17 mouse cellular contexts compared by ENCODE assay signal in the genomic region with DNA sequence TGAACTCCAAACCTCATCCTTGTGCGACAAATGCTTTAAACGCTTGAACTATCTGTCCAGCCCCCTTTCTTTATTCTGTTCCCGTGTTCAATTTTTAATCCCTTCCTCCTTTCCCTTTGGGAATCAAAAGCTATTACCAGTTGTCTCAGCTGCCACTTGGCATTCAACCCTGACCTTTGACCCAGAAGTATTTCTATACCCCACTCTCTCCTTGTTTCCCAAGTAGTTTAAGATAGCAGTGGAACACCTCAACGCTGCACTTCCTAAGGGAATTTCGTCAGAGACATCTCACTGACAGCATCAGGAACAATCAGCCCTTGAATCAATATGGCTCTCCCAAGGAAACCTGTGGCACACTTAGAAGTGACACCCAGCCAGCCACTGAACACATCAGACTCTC.
DNase-seq lines count a peak whose midpoint lies in the region; ATAC-seq lines count a peak whose summit lies in the region.
"Had no signal": no experiment of that assay in that cellular context is flagged by ENCODE, and none has a peak within 500 bp of the region (broad histone marks: within the 10 kb centered on the region; RNA-seq: fewer than 3 reads in every experiment).

No protein-coding gene starts in this region.

- H3K9me3 ChIP-seq in embryonic facial prominence, embryonic 11.5 days (replicated peaks; ENCODE audit: control insufficient read depth, low read length) = no peaks in the 10 kb centered on the region
- H3K9me3 ChIP-seq in embryonic facial prominence, embryonic 10.5 days = no peaks in the 10 kb centered on the region
- H3K9me3 ChIP-seq: forebrain, embryonic 13.5 days; heart, embryonic 13.5 days; hindbrain, embryonic 13.5 days had no signal

- WGBS in embryonic facial prominence, embryonic 11.5 days = 41% methylated on average over 5 of the region's 5 CpGs
- 54% methylated on average over 5 of the region's 5 CpGs for WGBS in embryonic facial prominence, embryonic 10.5 days

- ATAC-seq in embryonic facial prominence, embryonic 11.5 days (replicated peaks; ENCODE audit: insufficient number of reproducible peaks, low FRiP score, low TSS enrichment, low read depth) = 0 out of 2 replicates have a peak, but pooled peaks have one; percentile 44
- ATAC-seq: forebrain, embryonic 13.5 days; forebrain, postnatal 0 days; intestine, embryonic 16.5 days had no signal

- no peak overlapping the region for H3K4me2 ChIP-seq in embryonic facial prominence, embryonic 11.5 days (ENCODE audit: low read depth, low read length)
- H3K4me2 ChIP-seq: forebrain, embryonic 13.5 days; heart, embryonic 13.5 days; hindbrain, embryonic 13.5 days had no signal

- H3K27ac ChIP-seq in embryonic facial prominence, embryonic 11.5 days (replicated peaks; ENCODE audit: low read depth, low read length) = no peak overlapping the region
- H3K27ac ChIP-seq in embryonic facial prominence, embryonic 10.5 days (replicated peaks) = no peak overlapping the region
- H3K27ac ChIP-seq: forebrain, embryonic 13.5 days; heart, embryonic 13.5 days; hindbrain, embryonic 13.5 days had no signal

- no peaks in the 10 kb centered on the region for H3K27me3 ChIP-seq in embryonic facial prominence, embryonic 11.5 days (ENCODE audit: control insufficient read depth, insufficient read depth, low read length)
- no peaks in the 10 kb centered on the region for H3K27me3 ChIP-seq in embryonic facial prominence, embryonic 10.5 days (replicated peaks; ENCODE audit: low read depth, poor library complexity, severe bottlenecking)
- H3K27me3 ChIP-seq: forebrain, embryonic 13.5 days; heart, embryonic 13.5 days; hindbrain, embryonic 13.5 days had no signal

- no peaks in the 10 kb centered on the region for H3K4me1 ChIP-seq in embryonic facial prominence, embryonic 11.5 days (ENCODE audit: control insufficient read depth, insufficient read depth, low read length)
- no peaks in the 10 kb centered on the region for H3K4me1 ChIP-seq in embryonic facial prominence, embryonic 10.5 days

- H3K36me3 ChIP-seq in embryonic facial prominence, embryonic 11.5 days (replicated peaks; ENCODE audit: control insufficient read depth, insufficient read depth, low read depth, low read length) = no peaks in the 10 kb centered on the region
- H3K36me3 ChIP-seq in embryonic facial prominence, embryonic 10.5 days (replicated peaks) = no peaks in the 10 kb centered on the region
- H3K36me3 ChIP-seq: heart, embryonic 13.5 days; hindbrain, embryonic 13.5 days had no signal

- intact Hi-C loops in left cerebral cortex, postnatal 4 days (cut with DNase I) = no loop called here

- H3K9ac ChIP-seq in embryonic facial prominence, embryonic 11.5 days (replicated peaks; ENCODE audit: low read length) = no peak overlapping the region
- H3K9ac ChIP-seq: forebrain, embryonic 13.5 days; forebrain, postnatal 0 days; heart, embryonic 13.5 days; hindbrain, embryonic 13.5 days had no signal

- DNase-seq in embryonic facial prominence, embryonic 11.5 days (ENCODE audit: low spot score) = no peak
- no peak for DNase-seq in embryonic facial prominence, embryonic 10.5 days (ENCODE audit: low spot score)
- peak; percentile 15 for DNase-seq in left cerebral cortex, postnatal 4 days
- no peak for DNase-seq in left cerebral cortex, adult 11 months (ENCODE audit: low spot score)
- peak; percentile 45 for DNase-seq in retina, embryonic 14.5 days (ENCODE audit: low spot score)
- no peak for DNase-seq in retina, postnatal 1 day
- DNase-seq: adrenal gland, adult 8-10 months; adrenal gland, postnatal 36 days; cerebellum, adult 2 months; cerebellum, postnatal 14 days; forebrain, postnatal 0 days; gastrocnemius, postnatal 14 days; heart, postnatal 36 days had no signal

- H3K4me3 ChIP-seq in embryonic facial prominence, embryonic 11.5 days (ENCODE audit: low read depth, low read length) = no peak overlapping the region
- H3K4me3 ChIP-seq in embryonic facial prominence, embryonic 10.5 days = no peak overlapping the region
- H3K4me3 ChIP-seq: forebrain, embryonic 13.5 days; heart, embryonic 13.5 days; hindbrain, embryonic 13.5 days had no signal

Comparison
In these comparisons a context has a peak if more than half of its experiments do, and no peak if none do; other contexts are left out.
1. DNase-seq: peak in left cerebral cortex, postnatal 4 days (single experiment) and retina, embryonic 14.5 days (single experiment); none in embryonic facial prominence, embryonic 11.5 days (single experiment), embryonic facial prominence, embryonic 10.5 days (single experiment), left cerebral cortex, adult 11 months (single experiment) and retina, postnatal 1 day (single experiment).